Mouse (Mus musculus) testis, adult 2 months (tissue): Measurements from ENCODE around the gene Osbpl8.

ENCODE experiments used
- CTCF ChIP-seq: fragments of 200-500 bp; IDR thresholded peaks from 2 replicates; pipeline ENCODE4 v1.5.1; 2012; ENCODE audit warnings: low read depth, mild to moderate bottlenecking, inconsistent platforms, low read length, moderate library complexity; ENCODE audit not compliant: control insufficient read depth, insufficient read depth, insufficient replicate concordance
- POLR2A ChIP-seq: fragments of 200-500 bp; IDR thresholded peaks from 2 replicates; pipeline ENCODE4 v1.6.1; 2012; ENCODE audit warnings: low read depth, mild to moderate bottlenecking, inconsistent platforms, low read length, moderate library complexity; ENCODE audit not compliant: control insufficient read depth

GRCm38 (mm10) chr10:111166057-111166841, 1.7 kb downstream of the Osbpl8 start:
- TF ChIP-seq CTCF (no peak), POLR2A (no peak)
